Comparison of ENCODE assay signal across 9 mouse cellular contexts in the genomic region with DNA sequence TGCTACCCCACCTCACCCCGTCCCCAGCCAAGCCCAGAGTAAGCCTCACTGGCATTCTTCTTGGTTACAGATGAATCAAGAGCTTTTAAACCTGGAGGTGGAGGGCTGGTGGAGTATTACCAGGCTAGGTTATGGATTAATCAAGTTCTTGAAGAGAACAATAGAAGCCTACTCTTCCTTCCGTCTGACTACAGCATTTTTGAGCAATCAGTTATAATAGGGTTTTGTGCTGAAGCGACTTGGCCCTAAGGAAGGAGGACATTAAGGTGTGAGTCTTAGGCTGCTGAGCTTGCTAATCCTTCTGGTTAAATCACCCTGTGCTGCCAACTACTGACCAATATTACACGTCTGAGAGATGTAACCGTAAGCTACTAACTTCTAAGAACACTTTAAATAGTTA. TPM values are rescaled to one million over a fixed set of nuclear protein-coding genes. Genes with fewer than 3 reads are reported as not detected.
DNase-seq lines count a peak whose midpoint lies in the region; ATAC-seq and TF ChIP-seq lines count a peak whose summit lies in the region.
"Had no signal": no experiment of that assay in that cellular context is flagged by ENCODE, and none has a peak within 500 bp of the region (broad histone marks: within the 10 kb centered on the region; RNA-seq: fewer than 3 reads in every experiment).

No protein-coding gene starts in this region.

- no peak overlapping the region for H3K9ac ChIP-seq in kidney, embryonic 16.5 days (replicated peaks; ENCODE audit: low read length)
- H3K9ac ChIP-seq in embryonic facial prominence, embryonic 13.5 days: 0 out of 2 replicates have a peak overlapping the region, but pooled peaks have one; percentile 63
- no peak overlapping the region for H3K9ac ChIP-seq in intestine, embryonic 14.5 days (ENCODE audit: low read length)
- no peak overlapping the region for H3K9ac ChIP-seq in midbrain, postnatal 0 days (replicated peaks; ENCODE audit: low read length, poor library complexity, severe bottlenecking)

- ATAC-seq in kidney, embryonic 16.5 days (ENCODE audit: low FRiP score, low TSS enrichment): no peak
- ATAC-seq in embryonic facial prominence, embryonic 13.5 days (ENCODE audit: insufficient number of reproducible peaks, insufficient read depth, low FRiP score, low TSS enrichment, low read depth): no peak
- ATAC-seq in intestine, embryonic 14.5 days (replicated peaks; ENCODE audit: low FRiP score, low TSS enrichment, low read depth): 0 out of 2 replicates have a peak, but pooled peaks have one; percentile 1
- ATAC-seq in midbrain, postnatal 0 days (ENCODE audit: low FRiP score): no peak; the same call in 1 of the 2 replicates

- no peaks in the 10 kb centered on the region for H3K9me3 ChIP-seq in kidney, embryonic 16.5 days (ENCODE audit: low read length)
- no peaks in the 10 kb centered on the region for H3K9me3 ChIP-seq in embryonic facial prominence, embryonic 13.5 days
- H3K9me3 ChIP-seq in intestine, embryonic 14.5 days (ENCODE audit: control insufficient read depth, low read length): no peaks in the 10 kb centered on the region
- H3K9me3 ChIP-seq in midbrain, postnatal 0 days (ENCODE audit: low read length): no peaks in the 10 kb centered on the region

- peaks cover 10% of the 10 kb centered on the region for H3K4me1 ChIP-seq in kidney, embryonic 16.5 days (ENCODE audit: insufficient read depth, low read length)
- peaks cover 12% of the 10 kb centered on the region; the same call in 1 of the 2 replicates for H3K4me1 ChIP-seq in embryonic facial prominence, embryonic 13.5 days
- H3K4me1 ChIP-seq in intestine, embryonic 14.5 days (replicated peaks; ENCODE audit: control insufficient read depth, insufficient read depth, low read length): no peaks in the 10 kb centered on the region; the same call in 1 of the 2 replicates
- H3K4me1 ChIP-seq in midbrain, postnatal 0 days (ENCODE audit: insufficient read depth, low read length): no peaks in the 10 kb centered on the region

- H3K4me3 ChIP-seq in kidney, embryonic 16.5 days (ENCODE audit: low read length): peak overlapping the region; percentile 57
- H3K4me3 ChIP-seq in embryonic facial prominence, embryonic 13.5 days: peak overlapping the region; percentile 47
- peak overlapping the region; percentile 45 for H3K4me3 ChIP-seq in intestine, embryonic 14.5 days (ENCODE audit: low read depth, low read length)
- H3K4me3 ChIP-seq in midbrain, postnatal 0 days (ENCODE audit: low read depth, low read length): peak overlapping the region; percentile 57

- no peak for DNase-seq in kidney, adult 11 months
- no peak for DNase-seq in intestine, embryonic 14.5 days (ENCODE audit: low spot score)
- no peak for DNase-seq in midbrain, postnatal 0 days (ENCODE audit: low spot score)
- no peak for DNase-seq in embryo, embryonic 11 days
- DNase-seq in testis, postnatal 10 days (ENCODE audit: low spot score): no peak
- DNase-seq in layer of hippocampus, adult 9-11 months: no peak
- DNase-seq: thymus, postnatal 25 days had no signal

- peak overlapping the region; percentile 69 for H3K4me2 ChIP-seq in kidney, embryonic 16.5 days (replicated peaks; ENCODE audit: low read depth, low read length)
- H3K4me2 ChIP-seq in embryonic facial prominence, embryonic 13.5 days: peak overlapping the region; percentile 68
- peak overlapping the region; percentile 69 for H3K4me2 ChIP-seq in intestine, embryonic 14.5 days (ENCODE audit: low read length)
- peak overlapping the region; percentile 61 for H3K4me2 ChIP-seq in midbrain, postnatal 0 days (ENCODE audit: low read depth, low read length, poor library complexity, severe bottlenecking)

- WGBS in kidney, embryonic 16.5 days: 17% methylated on average over 5 of the region's 5 CpGs
- WGBS in embryonic facial prominence, embryonic 13.5 days: 16% methylated on average over 5 of the region's 5 CpGs
- WGBS in intestine, embryonic 14.5 days: 33% methylated on average over 5 of the region's 5 CpGs
- 13% methylated on average over 5 of the region's 5 CpGs for WGBS in midbrain, postnatal 0 days

- H3K36me3 ChIP-seq in kidney, embryonic 16.5 days (ENCODE audit: insufficient read depth, low read length): no peaks in the 10 kb centered on the region
- H3K36me3 ChIP-seq in embryonic facial prominence, embryonic 13.5 days: no peaks in the 10 kb centered on the region
- H3K36me3 ChIP-seq in intestine, embryonic 14.5 days (ENCODE audit: control insufficient read depth, insufficient read depth, low read length): no peaks in the 10 kb centered on the region
- no peaks in the 10 kb centered on the region for H3K36me3 ChIP-seq in midbrain, postnatal 0 days (ENCODE audit: insufficient read depth, low read length)

- peaks cover 9% of the 10 kb centered on the region for H3K27me3 ChIP-seq in kidney, embryonic 16.5 days (ENCODE audit: insufficient read depth, low read length)
- peaks cover 29% of the 10 kb centered on the region for H3K27me3 ChIP-seq in embryonic facial prominence, embryonic 13.5 days
- H3K27me3 ChIP-seq in intestine, embryonic 14.5 days (replicated peaks; ENCODE audit: control insufficient read depth, insufficient read depth, low read length): 0 out of 2 replicates have a peak, but pooled peaks cover 3% of the 10 kb centered on the region
- peaks cover 11% of the 10 kb centered on the region for H3K27me3 ChIP-seq in midbrain, postnatal 0 days (ENCODE audit: insufficient read depth, low read length)

- no peak overlapping the region for H3K27ac ChIP-seq in kidney, embryonic 16.5 days (ENCODE audit: low read length)
- no peak overlapping the region for H3K27ac ChIP-seq in embryonic facial prominence, embryonic 13.5 days
- no peak overlapping the region for H3K27ac ChIP-seq in intestine, embryonic 14.5 days (ENCODE audit: low read depth)
- no peak overlapping the region for H3K27ac ChIP-seq in midbrain, postnatal 0 days (ENCODE audit: low read depth, low read length)

- TF ChIP-seq CTCF in midbrain, postnatal 0 days (IDR thresholded peaks at IDR 0.05): no peak

RNA-seq across cellular contexts. Expression of gene Gpx5, which starts 32.2 kb away (rescaled TPM):
- polyA plus RNA-seq in kidney, embryonic 16.5 days (2015; fragmentation: Nextera tagmentation; extraction: Ambion mirVana): not detected in 2 replicates
- polyA plus RNA-seq in embryonic facial prominence, embryonic 13.5 days (2015; fragmentation: Nextera tagmentation; extraction: Ambion mirVana): not detected in 2 replicates
- polyA plus RNA-seq in intestine, embryonic 14.5 days (2014; fragmentation: Nextera tagmentation; extraction: Ambion mirVana): not detected in 2 replicates
- not detected in 2 replicates for total RNA-seq in midbrain, postnatal 0 days (2014; rRNA removed)
- polyA plus RNA-seq in midbrain, postnatal 0 days (2015; fragmentation: Nextera tagmentation; extraction: Ambion mirVana): not detected in 2 replicates

RNA-seq across cellular contexts. Expression of gene Gpx6, which starts 51.6 kb away (rescaled TPM):
- 10.7 and 11.8 TPM in 2 replicates for polyA plus RNA-seq in kidney, embryonic 16.5 days (2015; fragmentation: Nextera tagmentation; extraction: Ambion mirVana)
- polyA plus RNA-seq in embryonic facial prominence, embryonic 13.5 days (2015; fragmentation: Nextera tagmentation; extraction: Ambion mirVana): 0.38 and 0.39 TPM in 2 replicates
- 0.43 TPM in 1 of 2 replicates, not detected in the other for polyA plus RNA-seq in intestine, embryonic 14.5 days (2014; fragmentation: Nextera tagmentation; extraction: Ambion mirVana)
- not detected in 2 replicates for total RNA-seq in midbrain, postnatal 0 days (2014; rRNA removed)
- polyA plus RNA-seq in midbrain, postnatal 0 days (2015; fragmentation: Nextera tagmentation; extraction: Ambion mirVana): 0.26 and 0.58 TPM in 2 replicates
